Mouse (Mus musculus) liver, embryonic 11.5 days (tissue): Measurements from ENCODE around the gene Mrpl1. TPM values are rescaled to one million over a fixed set of nuclear protein-coding genes. Genes with fewer than 3 reads are reported as not detected.
A peak's percentile ranks its signal among the peaks of the same experiment; 100 is the strongest.

Experiments
- ATAC-seq: fragments of 200-750 bp; cut with Nextera tagmentation; replicated peaks from 2 replicates; pipeline ENCODE4 v1.8.0; 2017; ENCODE audit warnings: moderate number of reproducible peaks, mild to moderate bottlenecking, moderate TSS enrichment, moderate library complexity; ENCODE audit not compliant: low FRiP score
- DNase-seq: peaks from one replicate; pipeline ENCODE4 v3.0.0-alpha.2; 2017; ENCODE audit warnings: low spot score
- H3K27ac ChIP-seq: fragments of 300-500 bp; sonication (generic); 2 replicates; pipeline ENCODE4 v1.5.1; 2014; ENCODE audit warnings: mild to moderate bottlenecking, low read depth, low read length, control low read depth
- H3K27me3 ChIP-seq: fragments of 300-500 bp; sonication (generic); replicated peaks from 2 replicates; pipeline ENCODE4 v1.6.1; 2014; ENCODE audit warnings: low read length, mixed read lengths; ENCODE audit not compliant: control insufficient read depth, insufficient read depth
- H3K36me3 ChIP-seq: fragments of 300-500 bp; sonication (generic); 2 replicates; pipeline ENCODE4 v1.6.1; 2014; ENCODE audit warnings: mild to moderate bottlenecking, low read length, moderate library complexity, mixed read lengths; ENCODE audit not compliant: control insufficient read depth, insufficient read depth
- H3K4me1 ChIP-seq: fragments of 300-500 bp; sonication (generic); replicated peaks from 2 replicates; pipeline ENCODE4 v1.6.1; 2014; ENCODE audit warnings: low read length, mixed read lengths; ENCODE audit not compliant: control insufficient read depth, insufficient read depth
- H3K4me2 ChIP-seq: fragments of 300-500 bp; sonication (generic); 2 replicates; pipeline ENCODE4 v1.6.1; 2014; ENCODE audit warnings: mild to moderate bottlenecking, control low read depth, moderate library complexity
- H3K4me3 ChIP-seq: fragments of 300-500 bp; sonication (generic); 2 replicates; pipeline ENCODE4 v1.5.1; 2014; ENCODE audit warnings: low read depth, low read length, control low read depth
- H3K9ac ChIP-seq: fragments of 300-500 bp; sonication (generic); 2 replicates; pipeline ENCODE4 v1.6.1; 2014; ENCODE audit warnings: low read depth, low read length, control low read depth
- H3K9me3 ChIP-seq: fragments of 300-500 bp; sonication (generic); 2 replicates; pipeline ENCODE4 v1.6.1; 2016; ENCODE audit warnings: low read length, inconsistent platforms, mixed read lengths; ENCODE audit not compliant: control insufficient read depth
- WGBS: fragments of 180-500 bp; shearing (Covaris S2); extraction: QIAGEN DNeasy Blood & Tissue Kit; methylation state at CpG from one replicate; pipeline ENCODE4 v1.1.7; 2014; 5-methylcytosine and 5-hydroxymethylcytosine counted together
- polyA plus RNA-seq: library from polyadenylated mRNA; unstranded; fragments of >200 nt; fragmentation: Nextera tagmentation; extraction: Ambion mirVana; gene quantifications from 2 replicates; pipeline ENCODE4 v1.2.1, GENCODE M21; 2014

Gene Mrpl1
- polyA plus RNA-seq, 1 experiment from 2014 or later: 31.0 TPM

DNA sequence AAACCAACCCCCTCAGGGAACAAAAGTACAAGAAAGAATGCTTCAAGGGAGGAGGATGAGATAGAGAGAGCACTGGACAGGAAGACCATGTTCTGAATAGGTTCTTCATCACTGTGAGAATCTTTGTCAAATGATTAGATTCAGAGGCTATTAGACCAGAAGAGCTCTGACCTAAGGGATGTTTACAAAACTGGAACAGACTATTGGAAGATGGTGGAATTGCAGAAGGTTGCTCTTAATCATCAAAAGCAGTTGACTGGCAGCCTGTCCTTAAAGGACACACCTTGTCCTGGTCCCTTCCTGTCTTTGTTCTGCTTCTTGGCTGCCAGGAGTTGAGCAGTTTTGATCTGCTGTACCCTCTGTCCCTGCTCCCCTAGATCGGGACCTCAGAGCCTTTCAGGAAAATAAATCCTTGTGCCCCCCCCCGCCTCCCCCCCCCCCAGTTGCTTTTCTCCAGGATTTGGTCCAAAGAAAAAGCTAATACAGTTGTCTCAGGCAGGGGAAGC is 12.7 kb upstream of the Mrpl1 start:
- Histone ChIP-seq H3K9me3 (no peaks in the 10 kb centered on the region), H3K36me3 (no peaks in the 10 kb centered on the region), H3K27ac (no peak overlapping the region), H3K4me3 (no peak overlapping the region), H3K4me2 (no peak overlapping the region), H3K9ac (no peak overlapping the region), H3K27me3 (no peaks in the 10 kb centered on the region), H3K4me1 (peaks cover under 1% of the 10 kb centered on the region; the same call in 1 of the 2 replicates)
- ATAC-seq (no peak), DNase-seq (no peak)
- WGBS: 37% methylated on average over 2 of the region's 2 CpGs

DNA sequence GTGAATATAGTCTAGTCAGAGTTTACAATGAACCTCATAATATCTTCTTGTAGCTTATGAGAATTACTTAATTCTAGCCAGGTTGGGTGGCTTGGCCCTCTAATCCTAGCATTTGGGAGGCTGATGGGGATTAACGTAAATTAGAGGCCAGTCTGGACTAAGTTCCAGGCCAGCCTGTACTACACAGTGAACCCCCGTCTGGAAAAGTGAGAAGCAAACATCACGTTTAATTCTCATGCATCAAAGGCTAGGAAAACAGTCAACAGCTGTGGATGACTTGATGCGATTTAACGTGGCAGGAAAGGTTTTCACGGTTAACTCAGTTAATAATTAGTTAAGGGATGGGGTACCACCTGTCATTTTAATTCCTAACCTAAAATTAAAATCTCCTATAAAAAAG is 11.0 kb upstream of the Mrpl1 start:
- no peak overlapping the region for H3K9ac ChIP-seq
- no peak for DNase-seq
- H3K27ac ChIP-seq: no peak overlapping the region
- no peaks in the 10 kb centered on the region for H3K36me3 ChIP-seq
- H3K9me3 ChIP-seq: no peaks in the 10 kb centered on the region
- no peak overlapping the region for H3K4me2 ChIP-seq
- 80% methylated on average over 6 of the region's 6 CpGs for WGBS
- H3K4me3 ChIP-seq: no peak overlapping the region
- peaks cover 6% of the 10 kb centered on the region; the same call in 1 of the 2 replicates for H3K4me1 ChIP-seq
- H3K27me3 ChIP-seq: no peaks in the 10 kb centered on the region
- no peak for ATAC-seq

DNA sequence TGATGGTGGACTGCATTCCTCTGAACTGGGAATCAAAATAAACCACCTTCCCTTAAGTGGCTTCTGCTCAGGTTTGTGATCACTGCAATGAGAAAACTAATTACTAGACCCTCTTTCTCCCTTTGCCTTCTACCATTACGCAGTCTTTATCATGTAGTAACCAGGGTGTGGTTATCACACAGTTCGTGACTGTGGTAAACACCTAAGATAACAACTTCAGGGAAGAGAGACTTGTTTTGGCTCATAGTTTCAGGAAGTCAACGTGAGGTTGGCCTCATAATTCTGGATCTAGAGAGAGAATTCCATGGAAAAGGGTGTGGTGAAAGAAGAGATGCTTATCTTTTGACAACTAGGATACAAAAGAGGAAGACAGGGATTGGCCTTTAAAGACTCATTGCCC is 9.0 kb upstream of the Mrpl1 start:
- DNase-seq (no peak), ATAC-seq (peak; percentile 68; the same call in 1 of the 2 replicates)
- 40% methylated on average over 3 of the region's 3 CpGs for WGBS

DNA sequence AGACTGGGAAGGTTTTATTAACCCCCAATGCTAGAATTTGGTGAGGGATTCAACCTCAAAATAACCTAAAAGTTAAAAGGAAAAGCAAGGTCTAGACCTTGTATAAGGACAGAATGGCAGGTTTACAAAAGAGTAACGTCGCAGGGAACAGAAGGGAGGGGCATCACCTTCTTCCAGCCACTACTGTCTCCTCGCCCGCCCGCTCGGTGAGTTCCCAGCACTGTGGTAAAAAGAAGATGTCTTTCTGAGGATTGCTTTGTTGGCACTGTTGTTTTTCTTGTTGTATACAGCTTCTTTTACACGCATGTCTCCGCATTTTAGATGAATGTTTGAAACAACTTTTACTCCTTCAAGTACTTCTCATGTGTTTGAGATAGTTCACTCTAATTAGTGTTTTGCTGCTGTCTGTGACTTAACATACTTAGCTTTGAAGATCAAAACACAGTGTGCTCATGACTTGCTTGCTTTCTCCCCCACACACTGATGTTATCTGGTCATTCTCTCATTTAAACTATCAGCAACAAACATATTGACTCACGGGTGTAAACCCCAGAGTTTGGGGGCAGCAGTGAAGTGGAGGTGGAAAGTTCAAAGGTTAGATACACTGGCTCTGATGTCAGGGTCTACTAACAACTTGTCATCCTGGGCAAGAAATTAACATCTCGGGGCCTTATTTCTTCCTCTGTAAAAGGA is 7.7 kb upstream of the Mrpl1 start:
- H3K9me3 ChIP-seq: no peaks in the 10 kb centered on the region
- 0 out of 2 replicates have a peak, but pooled peaks have one; percentile 39 for ATAC-seq
- WGBS: 65% methylated on average over 10 of the region's 10 CpGs

More for the DNA sequence above, 9.0 kb upstream of the Mrpl1 start:
- Histone ChIP-seq H3K4me2 (no peak overlapping the region), H3K9ac (no peak overlapping the region), H3K4me3 (no peak overlapping the region), H3K4me1 (peaks cover 6% of the 10 kb centered on the region; the same call in 1 of the 2 replicates), H3K27me3 (no peaks in the 10 kb centered on the region), H3K9me3 (no peaks in the 10 kb centered on the region), H3K27ac (no peak overlapping the region), H3K36me3 (no peaks in the 10 kb centered on the region)

DNA sequence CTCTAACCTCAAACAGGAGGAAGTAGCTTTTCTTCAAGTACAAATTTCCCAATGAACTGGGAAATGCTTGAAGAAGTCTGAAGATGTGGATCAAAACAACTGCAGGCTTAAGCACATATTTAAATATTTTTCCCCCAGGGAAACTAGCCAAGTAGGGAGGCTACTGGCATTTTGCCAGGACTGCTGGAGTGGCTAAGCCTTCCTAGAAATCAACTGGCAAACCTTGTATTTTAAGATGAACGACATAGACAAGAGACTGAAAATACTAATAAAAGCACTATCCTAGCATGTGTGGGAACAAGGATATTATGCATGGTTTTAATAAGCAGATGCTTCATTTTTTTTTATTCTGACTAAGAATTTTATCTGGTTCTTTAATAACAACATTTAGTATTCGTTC is 2.4 kb upstream of the Mrpl1 start:
- no peak overlapping the region for H3K9ac ChIP-seq
- H3K27me3 ChIP-seq: no peaks in the 10 kb centered on the region
- ATAC-seq (no peak), DNase-seq (no peak)
- H3K4me1 ChIP-seq: peaks cover 8% of the 10 kb centered on the region
- no peaks in the 10 kb centered on the region for H3K9me3 ChIP-seq
- 61% methylated on average over 2 of the region's 2 CpGs for WGBS
- no peak overlapping the region for H3K27ac ChIP-seq
- no peak overlapping the region for H3K4me2 ChIP-seq
- H3K36me3 ChIP-seq: no peaks in the 10 kb centered on the region
- H3K4me3 ChIP-seq: no peak overlapping the region

More for the DNA sequence above, 7.7 kb upstream of the Mrpl1 start:
- Histone ChIP-seq H3K4me3 (no peak overlapping the region), H3K27me3 (no peaks in the 10 kb centered on the region), H3K9ac (no peak overlapping the region), H3K4me2 (no peak overlapping the region), H3K27ac (no peak overlapping the region), H3K36me3 (no peaks in the 10 kb centered on the region), H3K4me1 (peaks cover 6% of the 10 kb centered on the region; the same call in 1 of the 2 replicates)
- no peak for DNase-seq

DNA sequence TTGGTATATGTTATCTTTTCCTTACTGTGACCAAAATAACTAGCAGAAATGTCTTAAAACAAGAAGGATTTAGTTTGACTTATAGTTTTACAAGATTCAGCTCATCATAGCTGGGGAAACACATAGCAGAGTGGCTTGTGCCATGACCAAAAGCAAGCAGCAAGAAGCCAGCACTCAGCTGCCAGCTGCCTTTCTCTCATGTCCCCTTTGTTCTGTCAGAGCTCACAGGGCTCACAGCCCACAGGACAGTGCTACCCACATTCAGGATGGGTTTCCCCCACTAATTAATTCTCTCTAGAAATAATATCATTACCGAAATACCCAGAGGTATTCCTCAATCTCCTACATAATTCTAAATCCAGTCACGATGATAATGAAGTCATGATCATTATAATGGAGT is 1.8 kb upstream of the Mrpl1 start:
- ATAC-seq (no peak), DNase-seq (no peak)
- Histone ChIP-seq H3K9me3 (no peaks in the 10 kb centered on the region), H3K4me2 (no peak overlapping the region), H3K4me3 (no peak overlapping the region), H3K36me3 (no peaks in the 10 kb centered on the region), H3K4me1 (peaks cover 6% of the 10 kb centered on the region), H3K27me3 (no peaks in the 10 kb centered on the region), H3K9ac (no peak overlapping the region), H3K27ac (no peak overlapping the region)
- 87% methylated on average over 2 of the region's 2 CpGs for WGBS

DNA sequence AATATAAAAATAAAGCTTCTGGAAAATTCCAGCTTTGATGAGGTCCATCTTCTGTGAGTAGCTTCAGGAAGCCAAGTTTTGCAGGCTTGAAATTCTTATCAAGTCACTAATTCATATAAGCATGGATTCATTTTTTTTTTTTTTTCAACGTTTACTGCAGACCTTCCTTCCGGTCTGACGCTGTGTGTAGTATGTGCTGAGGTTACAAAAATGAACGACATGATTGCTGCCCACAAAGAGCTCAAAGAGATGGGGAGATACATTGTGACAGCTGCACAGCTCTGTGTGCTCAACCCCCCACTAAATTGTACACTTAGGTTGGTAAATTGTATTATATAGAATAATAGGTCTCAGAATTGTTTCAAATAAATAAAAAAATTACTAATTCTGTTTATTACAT is 750 bp upstream of the Mrpl1 start:
- DNase-seq (no peak), ATAC-seq (no peak)
- H3K4me3 ChIP-seq: no peak overlapping the region
- no peak overlapping the region for H3K27ac ChIP-seq
- H3K4me2 ChIP-seq: peak overlapping the region; percentile 80; the same call in 1 of the 2 replicates
- no peaks in the 10 kb centered on the region for H3K9me3 ChIP-seq
- WGBS: 34% methylated on average over 4 of the region's 4 CpGs
- no peaks in the 10 kb centered on the region for H3K27me3 ChIP-seq
- H3K4me1 ChIP-seq: peaks cover 6% of the 10 kb centered on the region
- H3K9ac ChIP-seq: no peak overlapping the region
- H3K36me3 ChIP-seq: no peaks in the 10 kb centered on the region

DNA sequence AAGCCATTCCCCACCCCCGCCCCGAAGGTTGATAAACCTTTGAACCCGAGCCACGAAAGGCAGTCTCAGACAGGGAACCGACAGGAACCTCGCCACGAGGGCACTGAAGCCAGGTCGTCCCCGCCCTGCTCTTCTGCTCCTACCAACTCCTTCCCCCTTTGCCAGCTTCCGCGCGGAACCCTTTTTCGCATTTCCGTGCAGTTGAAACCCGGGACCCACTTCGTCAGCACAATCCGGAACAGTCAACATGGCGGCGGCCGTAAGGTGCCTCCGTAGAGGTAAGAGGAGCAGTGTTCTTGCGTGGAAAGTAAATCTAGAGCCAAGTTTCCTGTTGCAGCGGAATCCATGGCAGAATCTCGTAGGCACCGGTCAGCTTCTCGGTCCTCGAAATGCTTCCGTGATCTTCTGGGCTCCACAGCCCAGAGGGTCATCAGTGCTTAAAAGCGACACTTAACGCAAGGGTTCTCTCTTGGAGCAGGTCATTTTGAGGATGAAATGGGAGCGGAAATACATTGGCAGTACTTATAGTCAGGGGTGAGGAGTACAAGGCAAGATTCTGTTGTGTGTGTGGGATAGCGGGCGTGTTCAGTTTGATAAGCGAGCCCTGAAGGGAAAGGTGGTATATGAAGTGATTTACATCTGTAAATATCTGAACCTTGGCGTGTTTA is 757 bp downstream of the Mrpl1 start:
- peaks cover 6% of the 10 kb centered on the region for H3K4me1 ChIP-seq
- H3K27me3 ChIP-seq: no peaks in the 10 kb centered on the region
- peak overlapping the region; percentile 80 for H3K4me2 ChIP-seq
- H3K4me3 ChIP-seq: peak overlapping the region; percentile 79
- under 1% methylated on average over 35 of the region's 35 CpGs for WGBS
- no peaks in the 10 kb centered on the region for H3K9me3 ChIP-seq
- DNase-seq (peak; percentile 94), ATAC-seq (peak; percentile 95)
- peak overlapping the region; percentile 81 for H3K27ac ChIP-seq
- peaks cover 2% of the 10 kb centered on the region; the same call in 1 of the 2 replicates for H3K36me3 ChIP-seq
- H3K9ac ChIP-seq: peak overlapping the region; percentile 84
